17 mouse cellular contexts compared by ENCODE assay signal in the genomic region with DNA sequence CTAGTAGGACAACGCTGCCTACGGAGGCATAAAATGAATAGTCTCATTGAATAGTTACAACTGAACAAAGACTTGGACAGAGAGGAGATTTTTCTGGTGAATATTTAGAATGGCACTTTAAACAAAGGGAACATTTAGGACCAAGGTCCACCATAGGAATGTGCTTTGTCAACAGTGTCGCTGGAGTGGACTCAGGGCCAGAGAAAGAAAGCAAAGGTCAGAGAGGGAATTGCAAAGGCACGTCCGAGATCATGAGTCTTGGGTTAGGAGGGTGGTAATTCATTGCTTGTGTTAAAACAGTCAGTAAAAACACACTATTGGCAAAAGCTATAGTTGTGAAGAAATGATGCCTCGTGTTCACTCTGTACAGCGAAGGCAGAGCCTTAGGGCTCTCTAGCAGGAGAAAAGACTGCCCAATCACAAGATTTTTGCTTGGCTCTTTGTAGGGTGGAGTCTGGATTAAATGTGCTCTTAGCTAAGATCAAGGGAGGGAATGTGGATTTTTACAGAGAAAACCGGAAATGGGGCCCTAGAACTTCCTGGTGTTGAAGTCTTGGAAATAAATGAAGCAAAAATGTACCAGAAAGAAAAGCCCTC.
DNase-seq lines count a peak whose midpoint lies in the region; ATAC-seq and TF ChIP-seq lines count a peak whose summit lies in the region.
"Had no signal": no experiment of that assay in that cellular context is flagged by ENCODE, and none has a peak within 500 bp of the region (broad histone marks: within the 10 kb centered on the region; RNA-seq: fewer than 3 reads in every experiment).

No protein-coding gene starts in this region.

- no peak for TF ChIP-seq CTCF in kidney, adult 2 months (conservative IDR thresholded peaks at IDR 0.05; ENCODE audit: insufficient read depth, insufficient read length, low read depth, low read length)
- TF ChIP-seq CTCF in hindbrain, postnatal 0 days (IDR thresholded peaks at IDR 0.05; ENCODE audit: low read depth) = no peak

- H3K36me3 ChIP-seq in kidney, adult 2 months (ENCODE audit: control insufficient read depth, insufficient read depth, low read length) = no peaks in the 10 kb centered on the region; the same call in 1 of the 2 replicates
- no peaks in the 10 kb centered on the region for H3K36me3 ChIP-seq in hindbrain, postnatal 0 days (ENCODE audit: insufficient read depth, low read length)
- H3K36me3 ChIP-seq: hindbrain, embryonic 13.5 days; neural tube, embryonic 13.5 days had no signal

- H3K27ac ChIP-seq in kidney, adult 2 months (ENCODE audit: insufficient read depth, low read depth, low read length) = peak overlapping the region; percentile 91
- no peak overlapping the region for H3K27ac ChIP-seq in hindbrain, postnatal 0 days
- H3K27ac ChIP-seq: heart, adult 2 months; hindbrain, embryonic 13.5 days; layer of hippocampus, adult 2 months; neural tube, embryonic 13.5 days had no signal

- TF ChIP-seq POLR2A in kidney, adult 2 months (IDR thresholded peaks at IDR 0.05; ENCODE audit: low read depth, low read length) = no peak

- WGBS in kidney, adult 2 months = 40% methylated on average over 8 of the region's 8 CpGs
- 38% methylated on average over 8 of the region's 8 CpGs for WGBS in large intestine, adult 2 months
- WGBS in hindbrain, postnatal 0 days = 49% methylated on average over 8 of the region's 8 CpGs

- peaks cover 3% of the 10 kb centered on the region; the same call in 1 of the 2 replicates for H3K4me1 ChIP-seq in kidney, adult 2 months (ENCODE audit: control insufficient read depth, insufficient read depth, low read length)
- no peaks in the 10 kb centered on the region for H3K4me1 ChIP-seq in hindbrain, postnatal 0 days (ENCODE audit: insufficient read depth, low read length)
- H3K4me1 ChIP-seq: hindbrain, embryonic 13.5 days; neural tube, embryonic 13.5 days had no signal

- H3K4me2 ChIP-seq in hindbrain, postnatal 0 days (ENCODE audit: low read depth, low read length) = no peak overlapping the region
- H3K4me2 ChIP-seq: hindbrain, embryonic 13.5 days; neural tube, embryonic 13.5 days had no signal

- H3K4me3 ChIP-seq in kidney, adult 2 months (ENCODE audit: insufficient read depth, low read depth, low read length) = no peak overlapping the region
- no peak overlapping the region for H3K4me3 ChIP-seq in hindbrain, postnatal 0 days (ENCODE audit: low read length)
- H3K4me3 ChIP-seq: erythroblast, embryonic 14.5 days; heart, adult 2 months; hindbrain, embryonic 13.5 days; layer of hippocampus, adult 2 months; neural tube, embryonic 13.5 days had no signal

- no peaks in the 10 kb centered on the region for H3K27me3 ChIP-seq in kidney, adult 2 months (replicated peaks; ENCODE audit: control insufficient read depth, insufficient read depth, low read length)
- no peaks in the 10 kb centered on the region for H3K27me3 ChIP-seq in hindbrain, postnatal 0 days (ENCODE audit: insufficient read depth, low read length)
- H3K27me3 ChIP-seq: hindbrain, embryonic 13.5 days; neural tube, embryonic 13.5 days had no signal

- ATAC-seq in hindbrain, postnatal 0 days = no peak
- ATAC-seq: CD4-positive, CD25-positive, alpha-beta regulatory T cell, adult 4 months had no signal

- H3K9ac ChIP-seq in hindbrain, postnatal 0 days (replicated peaks; ENCODE audit: low read length) = no peak overlapping the region
- H3K9ac ChIP-seq: hindbrain, embryonic 13.5 days; neural tube, embryonic 13.5 days had no signal

- H3K9me3 ChIP-seq in hindbrain, postnatal 0 days (ENCODE audit: low read length) = no peaks in the 10 kb centered on the region
- H3K9me3 ChIP-seq: hindbrain, embryonic 13.5 days; neural tube, embryonic 13.5 days had no signal

- peak; percentile 10 for DNase-seq in embryo, embryonic 11 days
- DNase-seq in kidney, adult 2 months = peak; percentile 91
- peak; percentile 8 for DNase-seq in large intestine, adult 2 months (ENCODE audit: low read depth, low spot score)
- peak; percentile 16 for DNase-seq in mesoderm, embryonic 11.5 days (ENCODE audit: low read depth, low spot score)
- no peak for DNase-seq in lung, postnatal 14 days
- DNase-seq in hindbrain, postnatal 0 days (ENCODE audit: low spot score) = no peak
- no peak for DNase-seq in gastrocnemius, adult 18-20 months (ENCODE audit: low spot score)
- DNase-seq in urinary bladder, postnatal 25 days (ENCODE audit: low spot score) = no peak
- DNase-seq: cerebellum, adult 2 months; heart, adult 2 months; lung, adult 2 months; thymus, postnatal 14 days had no signal

Comparison
In these comparisons a context has a peak if more than half of its experiments do, and no peak if none do; other contexts are left out.
1. DNase-seq: peak in embryo, embryonic 11 days (single experiment), kidney, adult 2 months (single experiment), large intestine, adult 2 months (single experiment) and mesoderm, embryonic 11.5 days (single experiment); none in lung, postnatal 14 days (single experiment), hindbrain, postnatal 0 days (single experiment), gastrocnemius, adult 18-20 months (single experiment) and urinary bladder, postnatal 25 days (single experiment).